Mouse (Mus musculus) forebrain, embryonic 12.5 days (tissue): ENCODE measurements at regions not wholly inside any gene's neighbourhood (a gene's known extent, or its start where the extent isn't known, plus 50 kb on each side); places are given as distances from the start of the nearest gene placed in this dataset.

Experiments used
- ATAC-seq: fragments of 200-750 bp; cut with Nextera tagmentation; 2 replicates; pipeline ENCODE4 v1.8.0; 2017; ENCODE audit warnings: moderate TSS enrichment; ENCODE audit not compliant: low FRiP score
- H3K27ac ChIP-seq: fragments of 300-500 bp; sonication (generic); 2 replicates; pipeline ENCODE4 v1.5.1; 2016; ENCODE audit warnings: mild to moderate bottlenecking
- H3K27me3 ChIP-seq: fragments of 300-500 bp; sonication (generic); 2 replicates; pipeline ENCODE4 v1.6.1; 2016; ENCODE audit warnings: mild to moderate bottlenecking
- H3K36me3 ChIP-seq: fragments of 300-500 bp; sonication (generic); replicated peaks from 2 replicates; pipeline ENCODE4 v1.6.1; 2016; ENCODE audit warnings: mild to moderate bottlenecking
- H3K4me1 ChIP-seq: fragments of 300-500 bp; sonication (generic); 2 replicates; pipeline ENCODE4 v1.6.1; 2016
- H3K4me2 ChIP-seq: fragments of 300-500 bp; sonication (generic); 2 replicates; pipeline ENCODE4 v1.6.1; 2016; ENCODE audit warnings: mild to moderate bottlenecking, moderate library complexity
- H3K4me3 ChIP-seq: fragments of 300-500 bp; sonication (generic); replicated peaks from 2 replicates; pipeline ENCODE4 v1.5.1; 2016; ENCODE audit warnings: mild to moderate bottlenecking
- H3K9ac ChIP-seq: fragments of 300-500 bp; sonication (generic); 2 replicates; pipeline ENCODE4 v1.6.1; 2016; ENCODE audit warnings: mild to moderate bottlenecking
- H3K9me3 ChIP-seq: fragments of 300-500 bp; sonication (generic); 2 replicates; pipeline ENCODE4 v1.6.1; 2016
- WGBS: fragments of 180-500 bp; shearing (Covaris S2); methylation state at CpG from one replicate; pipeline ENCODE4 v1.1.7; 2016; 5-methylcytosine and 5-hydroxymethylcytosine counted together

DNA sequence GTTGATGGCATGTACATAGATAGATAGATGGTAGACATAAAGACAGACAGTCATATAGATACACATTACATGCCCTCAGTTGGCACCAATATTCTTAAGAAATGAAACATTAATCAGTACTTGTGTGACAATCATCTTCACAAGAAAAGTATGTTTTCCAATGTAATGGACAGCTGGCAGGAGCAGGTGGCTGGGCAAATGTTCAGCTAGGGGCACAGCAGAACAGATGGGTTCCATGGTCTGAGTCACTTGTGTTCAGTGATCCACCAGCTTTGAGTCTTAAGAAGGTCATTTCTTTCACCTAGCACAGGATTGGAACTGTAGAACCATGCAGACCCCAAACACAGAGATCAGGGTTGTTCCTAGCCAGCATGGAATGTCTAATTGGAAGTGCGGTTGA lies 2631.2 kb upstream of the 5930422O12Rik start:
- no peaks in the 10 kb centered on the region for H3K27me3 ChIP-seq
- H3K4me1 ChIP-seq, result no peaks in the 10 kb centered on the region
- no peak overlapping the region for H3K4me3 ChIP-seq
- no peaks in the 10 kb centered on the region for H3K9me3 ChIP-seq
- WGBS, result 100% methylated on average over 1 of the region's 1 CpGs
- no peaks in the 10 kb centered on the region for H3K36me3 ChIP-seq
- no peak for ATAC-seq
- H3K4me2 ChIP-seq, result no peak overlapping the region
- H3K27ac ChIP-seq, result no peak overlapping the region
- no peak overlapping the region for H3K9ac ChIP-seq

DNA sequence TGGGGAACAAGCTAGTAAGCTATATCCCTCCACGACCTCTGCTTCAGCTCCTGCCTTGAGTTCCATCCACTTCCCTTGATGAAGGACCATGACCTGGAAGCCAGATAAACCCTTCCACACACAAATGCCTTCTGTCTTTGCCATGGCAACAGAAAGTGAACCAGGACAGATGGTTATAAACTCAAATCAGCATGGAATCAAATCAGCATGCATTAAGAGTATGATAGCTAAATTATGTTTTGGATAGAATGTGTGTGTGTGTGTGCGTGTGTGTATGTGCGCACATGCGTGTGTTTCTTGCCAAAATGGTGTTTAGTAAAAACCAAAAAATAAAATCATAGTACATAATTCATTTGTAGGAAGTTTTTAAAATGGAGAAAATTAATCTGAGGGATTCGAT lies 2611.5 kb upstream of the 5930422O12Rik start:
- Histone ChIP-seq H3K36me3 (no peaks in the 10 kb centered on the region), H3K9ac (no peak overlapping the region), H3K4me2 (no peak overlapping the region), H3K4me3 (no peak overlapping the region), H3K27ac (no peak overlapping the region), H3K9me3 (no peaks in the 10 kb centered on the region), H3K4me1 (no peaks in the 10 kb centered on the region), H3K27me3 (no peaks in the 10 kb centered on the region)
- 94% methylated on average over 5 of the region's 5 CpGs for WGBS
- ATAC-seq, result no peak

DNA sequence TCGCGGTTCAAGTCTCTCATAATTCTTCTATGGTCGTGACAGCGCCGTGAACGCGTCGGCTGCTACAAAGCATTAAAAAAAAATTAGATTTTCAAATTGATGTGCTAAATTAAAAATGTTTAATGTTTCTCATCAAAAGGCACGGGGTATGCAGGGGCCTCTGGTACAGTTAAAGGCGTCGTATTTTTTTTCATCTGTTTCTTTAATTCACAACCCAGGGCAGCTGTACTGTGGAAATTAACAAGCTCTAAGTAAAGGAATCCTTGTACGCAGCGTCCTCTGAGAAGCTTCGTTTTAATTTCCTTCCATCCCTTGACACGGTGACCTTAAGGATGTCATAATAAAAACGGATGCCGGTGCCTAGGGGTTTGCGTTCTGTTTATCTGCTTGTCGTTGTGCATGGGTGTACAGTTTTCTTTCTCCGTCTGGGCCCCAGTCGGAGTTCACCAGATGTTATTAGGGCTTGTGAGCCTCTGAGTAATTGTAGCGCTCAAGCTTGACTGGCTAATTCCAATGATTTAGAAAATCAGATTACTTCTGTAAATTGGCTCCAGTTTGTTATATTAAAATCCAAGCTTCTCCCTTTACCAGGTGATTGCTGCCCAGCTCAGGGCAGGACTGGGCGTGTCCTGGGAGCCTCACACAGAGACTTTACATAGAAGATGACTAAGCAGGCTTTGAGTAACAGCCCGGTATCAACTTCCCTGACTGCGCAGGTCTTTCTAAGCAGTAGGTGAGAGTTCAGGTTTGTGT lies 2605.5 kb upstream of the 5930422O12Rik start:
- H3K4me1 ChIP-seq, result no peaks in the 10 kb centered on the region
- H3K9ac ChIP-seq, result no peak overlapping the region
- no peak overlapping the region for H3K4me3 ChIP-seq
- no peaks in the 10 kb centered on the region for H3K9me3 ChIP-seq
- 73% methylated on average over 25 of the region's 25 CpGs for WGBS
- no peak overlapping the region for H3K4me2 ChIP-seq
- no peak overlapping the region for H3K27ac ChIP-seq
- H3K27me3 ChIP-seq, result no peaks in the 10 kb centered on the region
- 0 out of 2 replicates have a peak, but pooled peaks have one; percentile 23 for ATAC-seq
- H3K36me3 ChIP-seq, result no peaks in the 10 kb centered on the region

DNA sequence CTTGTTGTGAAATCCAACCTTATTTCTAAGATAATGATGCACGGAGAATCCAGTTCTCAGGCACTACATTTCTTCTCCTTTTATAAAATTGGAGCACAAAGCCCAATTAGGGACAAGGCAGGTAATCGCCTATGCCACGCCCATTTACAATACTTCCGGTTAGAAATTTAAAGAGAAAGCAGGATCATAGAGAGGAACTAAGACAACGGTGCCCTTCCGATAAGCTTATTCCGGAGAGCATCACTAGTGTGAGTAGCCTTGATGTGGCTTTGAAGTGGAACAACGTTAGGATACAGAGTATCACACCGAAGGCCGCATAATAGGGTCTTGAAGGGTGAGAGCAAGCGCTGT lies 2604.9 kb upstream of the 5930422O12Rik start:
- WGBS, result 89% methylated on average over 11 of the region's 11 CpGs
- Histone ChIP-seq H3K4me3 (no peak overlapping the region), H3K27me3 (no peaks in the 10 kb centered on the region), H3K36me3 (no peaks in the 10 kb centered on the region), H3K9me3 (no peaks in the 10 kb centered on the region), H3K4me1 (no peaks in the 10 kb centered on the region), H3K27ac (no peak overlapping the region), H3K4me2 (no peak overlapping the region), H3K9ac (no peak overlapping the region)
- no peak for ATAC-seq

DNA sequence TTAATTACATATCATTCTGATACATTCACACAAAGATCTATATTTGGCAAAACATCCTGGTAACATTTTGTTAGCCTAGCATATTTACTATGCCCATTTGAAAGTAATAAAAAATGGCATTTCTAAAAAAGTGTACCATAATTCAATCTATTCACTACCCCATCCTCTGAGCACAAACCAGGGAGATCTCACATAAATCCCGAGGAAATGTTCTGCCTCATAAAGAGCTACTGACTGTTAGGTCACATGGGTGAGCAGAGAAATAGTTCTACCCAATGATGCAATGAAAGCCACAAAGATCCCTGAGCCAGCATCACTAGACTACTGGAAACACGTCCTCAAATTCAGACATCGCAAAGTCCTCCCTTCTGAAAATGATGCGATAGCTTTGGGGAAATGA lies 2602.5 kb upstream of the 5930422O12Rik start:
- no peak overlapping the region for H3K4me2 ChIP-seq
- H3K9ac ChIP-seq, result no peak overlapping the region
- no peak overlapping the region for H3K27ac ChIP-seq
- H3K27me3 ChIP-seq, result no peaks in the 10 kb centered on the region
- whole genome bisulfite sequencing, result 86% methylated on average over 4 of the region's 4 CpGs
- H3K36me3 ChIP-seq, result no peaks in the 10 kb centered on the region
- no peak overlapping the region for H3K4me3 ChIP-seq
- H3K9me3 ChIP-seq, result no peaks in the 10 kb centered on the region
- no peaks in the 10 kb centered on the region for H3K4me1 ChIP-seq
- no peak for ATAC-seq

DNA sequence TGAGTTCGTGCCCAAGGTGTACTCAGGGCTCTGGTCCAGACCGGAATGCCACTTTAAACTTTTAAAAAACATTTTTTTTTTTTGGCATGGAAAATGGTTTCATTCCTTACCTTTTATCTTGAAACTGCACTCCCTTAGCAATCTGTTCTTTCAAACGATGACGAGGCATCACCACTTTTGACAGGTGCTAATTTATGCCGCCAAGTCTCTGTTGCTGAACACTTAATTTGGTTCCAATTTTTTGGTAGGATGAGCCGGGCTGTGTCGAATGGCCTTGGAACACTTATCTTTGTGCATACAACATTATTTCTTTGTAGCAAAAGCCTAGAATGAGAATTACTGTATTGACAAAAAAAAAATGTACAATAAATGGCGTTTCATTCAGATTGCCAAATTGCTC lies 2590.5 kb upstream of the 5930422O12Rik start:
- no peaks in the 10 kb centered on the region for H3K4me1 ChIP-seq
- 81% methylated on average over 8 of the region's 8 CpGs for WGBS
- no peak for ATAC-seq

DNA sequence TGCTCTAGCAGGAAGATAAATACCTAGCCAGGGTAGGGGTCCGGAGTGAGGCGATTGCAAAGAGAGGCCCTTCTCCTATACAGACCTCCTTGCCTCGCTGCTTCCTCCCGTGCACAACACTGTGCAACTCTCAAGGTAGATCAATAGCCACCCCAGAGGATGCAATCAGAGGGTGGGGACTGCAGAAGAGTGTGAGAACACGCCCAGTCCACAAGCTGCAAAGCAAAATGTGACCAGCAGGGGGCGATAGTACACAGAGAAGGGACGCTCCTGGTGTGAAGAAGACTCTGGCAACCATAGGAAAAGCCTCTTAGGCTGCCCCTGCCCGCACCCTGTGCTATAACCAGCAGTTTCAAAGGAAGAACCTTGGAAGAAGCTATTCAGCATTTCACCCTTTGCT lies 2588.4 kb upstream of the 5930422O12Rik start:
- H3K4me2 ChIP-seq, result no peak overlapping the region
- H3K36me3 ChIP-seq, result no peaks in the 10 kb centered on the region
- 0 out of 2 replicates have a peak, but pooled peaks cover 3% of the 10 kb centered on the region for H3K27me3 ChIP-seq
- peak; percentile 77 for ATAC-seq
- H3K4me1 ChIP-seq, result no peaks in the 10 kb centered on the region
- H3K27ac ChIP-seq, result no peak overlapping the region
- no peak overlapping the region for H3K4me3 ChIP-seq
- H3K9me3 ChIP-seq, result no peaks in the 10 kb centered on the region
- H3K9ac ChIP-seq, result no peak overlapping the region
- 32% methylated on average over 8 of the region's 8 CpGs for WGBS

More for the DNA sequence above, 2590.5 kb upstream of the 5930422O12Rik start:
- Histone ChIP-seq H3K4me3 (no peak overlapping the region), H3K27ac (no peak overlapping the region), H3K4me2 (no peak overlapping the region), H3K9me3 (no peaks in the 10 kb centered on the region), H3K36me3 (no peaks in the 10 kb centered on the region), H3K9ac (no peak overlapping the region), H3K27me3 (0 out of 2 replicates have a peak, but pooled peaks cover 3% of the 10 kb centered on the region)

DNA sequence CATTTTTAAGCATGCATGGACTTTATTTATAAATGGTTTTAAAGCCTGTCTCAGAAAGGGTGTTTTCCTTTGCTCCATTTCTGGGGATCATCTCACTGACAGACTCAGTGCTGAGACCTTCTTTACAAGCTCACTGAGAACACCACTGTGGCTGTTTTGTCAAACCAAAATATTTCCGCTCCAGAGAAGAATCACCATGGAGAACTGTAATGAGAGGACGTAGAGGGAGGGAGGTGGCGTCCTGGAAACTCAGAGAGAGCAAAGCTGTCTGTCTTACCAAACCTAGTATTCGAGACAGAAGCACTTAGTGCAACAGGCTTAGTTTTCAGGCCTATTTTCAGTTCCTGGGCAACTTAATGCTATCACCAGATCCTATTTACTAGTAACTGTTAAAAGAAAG lies 2565.5 kb upstream of the 5930422O12Rik start:
- WGBS, result 25% methylated on average over 4 of the region's 4 CpGs
- Histone ChIP-seq H3K4me2 (no peak overlapping the region), H3K27ac (no peak overlapping the region), H3K4me1 (peaks cover 12% of the 10 kb centered on the region), H3K9me3 (no peaks in the 10 kb centered on the region), H3K9ac (no peak overlapping the region), H3K27me3 (no peaks in the 10 kb centered on the region), H3K4me3 (no peak overlapping the region), H3K36me3 (no peaks in the 10 kb centered on the region)
- ATAC-seq, result peak; percentile 65; the same call in 1 of the 2 replicates

DNA sequence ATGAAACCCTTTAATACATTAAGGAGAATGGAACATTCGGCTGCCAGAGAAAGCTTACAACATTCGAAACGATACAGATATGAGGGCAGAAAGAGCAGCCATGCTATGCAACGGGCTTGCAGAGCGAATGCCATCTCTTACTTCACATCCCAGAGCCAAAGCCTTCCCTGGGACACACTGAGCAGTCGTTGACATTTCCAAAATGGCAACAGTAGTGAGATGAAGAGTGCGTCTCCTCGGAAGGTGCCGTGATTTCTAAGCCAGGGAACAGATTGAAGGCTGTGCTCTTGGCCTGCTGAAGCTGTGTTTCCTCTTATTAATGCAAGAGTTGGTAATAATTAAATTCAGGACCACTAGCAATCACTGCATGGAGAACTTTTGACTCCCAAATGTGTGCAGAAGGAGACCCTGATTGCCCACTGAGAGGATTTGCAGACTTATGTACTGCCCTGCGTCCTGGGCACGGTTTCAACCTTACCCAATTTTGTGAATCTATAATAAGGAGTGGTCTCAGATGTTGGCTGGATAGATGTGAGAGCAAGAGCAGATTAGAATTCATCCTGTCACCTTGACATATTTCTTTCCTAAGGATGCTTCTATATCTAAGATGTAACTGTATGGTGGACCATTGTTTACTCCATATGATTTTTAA lies 2522.3 kb upstream of the 5930422O12Rik start:
- Histone ChIP-seq H3K4me1 (no peaks in the 10 kb centered on the region), H3K9me3 (no peaks in the 10 kb centered on the region), H3K36me3 (no peaks in the 10 kb centered on the region), H3K4me2 (no peak overlapping the region), H3K27me3 (no peaks in the 10 kb centered on the region), H3K27ac (no peak overlapping the region), H3K4me3 (no peak overlapping the region), H3K9ac (no peak overlapping the region)
- 93% methylated on average over 11 of the region's 11 CpGs for WGBS
- ATAC-seq, result no peak

DNA sequence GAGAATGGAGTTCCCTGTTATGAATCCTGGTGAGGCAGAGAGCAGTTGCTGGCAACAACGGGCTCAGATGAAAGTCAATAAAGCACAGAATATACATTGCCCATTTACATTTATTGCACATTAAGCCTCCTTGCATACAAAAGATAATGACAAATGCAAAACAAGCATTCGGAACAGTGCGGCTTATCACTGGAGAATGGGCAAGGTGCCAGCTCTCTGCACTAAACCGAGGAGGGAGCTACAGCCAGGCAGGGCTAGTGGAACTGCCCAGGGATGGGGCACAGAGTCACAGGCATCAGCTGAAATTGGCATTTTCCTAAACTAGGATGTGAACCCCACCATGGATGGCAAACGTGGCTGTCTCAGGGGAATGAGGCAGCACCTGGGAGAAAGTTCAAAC lies 2514.8 kb upstream of the 5930422O12Rik start:
- peaks cover 11% of the 10 kb centered on the region; the same call in 1 of the 2 replicates for H3K27me3 ChIP-seq
- H3K4me1 ChIP-seq, result peaks cover 19% of the 10 kb centered on the region
- WGBS, result 59% methylated on average over 5 of the region's 5 CpGs
- no peak overlapping the region for H3K4me3 ChIP-seq
- H3K9me3 ChIP-seq, result no peaks in the 10 kb centered on the region
- H3K9ac ChIP-seq, result no peak overlapping the region
- no peak overlapping the region for H3K27ac ChIP-seq
- no peaks in the 10 kb centered on the region for H3K36me3 ChIP-seq
- H3K4me2 ChIP-seq, result no peak overlapping the region
- no peak for ATAC-seq

DNA sequence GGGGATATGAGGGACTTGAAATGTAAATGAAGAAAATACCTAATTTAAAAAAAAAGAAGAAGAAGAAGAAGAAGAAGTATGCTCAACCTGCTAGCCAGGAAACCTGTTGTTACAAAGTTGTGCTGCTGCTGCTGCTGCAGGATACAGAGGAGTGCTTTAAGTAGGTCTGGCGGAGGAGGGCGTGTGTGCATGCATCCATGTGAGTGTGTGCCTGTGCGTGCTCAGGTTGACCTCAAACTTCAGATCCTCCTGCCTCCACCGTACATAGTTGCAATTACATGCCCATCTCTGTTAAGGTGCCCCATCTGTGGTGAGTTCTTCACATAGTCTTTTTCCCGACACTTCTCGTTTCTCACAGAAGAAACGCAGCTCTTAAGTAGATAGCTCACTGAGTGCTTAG lies 2513.4 kb upstream of the 5930422O12Rik start:
- H3K4me2 ChIP-seq, result no peak overlapping the region; the same call in 1 of the 2 replicates
- peaks cover 22% of the 10 kb centered on the region for H3K27me3 ChIP-seq
- no peak overlapping the region for H3K27ac ChIP-seq
- no peak overlapping the region for H3K9ac ChIP-seq
- 55% methylated on average over 7 of the region's 7 CpGs for WGBS
- no peaks in the 10 kb centered on the region for H3K9me3 ChIP-seq
- H3K4me1 ChIP-seq, result peaks cover 19% of the 10 kb centered on the region
- no peaks in the 10 kb centered on the region for H3K36me3 ChIP-seq
- H3K4me3 ChIP-seq, result no peak overlapping the region
- ATAC-seq, result no peak

DNA sequence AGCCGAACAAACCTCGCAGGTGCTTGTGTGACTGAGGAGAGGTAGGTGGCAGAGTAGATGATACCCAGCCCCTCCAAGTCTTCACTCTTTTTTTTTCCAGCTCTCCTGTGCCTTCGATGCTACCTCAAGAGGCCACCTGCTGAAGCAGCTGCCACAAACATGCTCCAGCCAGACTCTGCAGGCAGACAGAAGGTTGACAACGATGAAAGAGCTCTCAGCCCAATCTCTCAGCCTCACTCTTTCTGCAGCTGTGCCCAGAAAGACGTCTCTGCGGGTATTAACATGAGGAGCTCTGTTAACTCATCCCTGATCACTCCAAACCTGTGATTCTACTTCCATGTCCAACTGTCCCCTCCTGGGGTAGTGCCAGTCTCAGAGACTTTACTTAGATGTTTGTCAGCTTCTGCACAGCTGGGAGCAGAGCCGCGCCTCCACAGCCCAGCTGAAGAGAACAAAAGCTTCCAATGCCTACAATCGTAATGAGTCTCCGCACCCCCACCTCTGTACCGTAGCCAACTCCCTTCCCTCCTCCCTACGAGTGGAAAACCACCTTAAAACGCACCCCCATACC lies 2512.8 kb upstream of the 5930422O12Rik start:
- peak; percentile 85 for ATAC-seq
- no peaks in the 10 kb centered on the region for H3K9me3 ChIP-seq
- 7% methylated on average over 13 of the region's 13 CpGs for WGBS
- no peaks in the 10 kb centered on the region for H3K36me3 ChIP-seq
- H3K9ac ChIP-seq, result peak overlapping the region; percentile 57
- peak overlapping the region; percentile 70 for H3K4me2 ChIP-seq
- H3K27ac ChIP-seq, result peak overlapping the region; percentile 57
- H3K27me3 ChIP-seq, result peaks cover 22% of the 10 kb centered on the region
- peak overlapping the region; percentile 39 for H3K4me3 ChIP-seq
- peaks cover 20% of the 10 kb centered on the region for H3K4me1 ChIP-seq
